Mouse (Mus musculus) neural tube, embryonic 11.5 days (tissue): ENCODE measurements around the gene Msmo1. TPM values are rescaled to one million over a fixed set of nuclear protein-coding genes. Genes with fewer than 3 reads are reported as not detected.

Source experiments
- ATAC-seq: fragments of 200-750 bp; cut with Nextera tagmentation; 2 replicates; pipeline ENCODE4 v1.8.0; 2017; ENCODE audit warnings: moderate number of reproducible peaks, mild to moderate bottlenecking, moderate TSS enrichment, moderate library complexity; ENCODE audit not compliant: insufficient read depth, low FRiP score, low TSS enrichment
- DNase-seq: peaks from one replicate; pipeline ENCODE4 v3.0.0-alpha.2; 2015; ENCODE audit warnings: low spot score
- H3K27ac ChIP-seq: fragments of 300-500 bp; sonication (generic); 2 replicates; pipeline ENCODE4 v1.5.1; 2014; ENCODE audit warnings: low read depth, mild to moderate bottlenecking, low read length
- H3K27me3 ChIP-seq: fragments of 300-500 bp; sonication (generic); 2 replicates; pipeline ENCODE4 v1.6.1; 2014; ENCODE audit warnings: mild to moderate bottlenecking, low read length, mixed read lengths; ENCODE audit not compliant: control insufficient read depth, insufficient read depth
- H3K36me3 ChIP-seq: fragments of 300-500 bp; sonication (generic); 2 replicates; pipeline ENCODE4 v1.6.1; 2014; ENCODE audit warnings: mild to moderate bottlenecking, low read length, moderate library complexity, mixed read lengths; ENCODE audit not compliant: control insufficient read depth, insufficient read depth
- H3K4me1 ChIP-seq: fragments of 300-500 bp; sonication (generic); 2 replicates; pipeline ENCODE4 v1.6.1; 2014; ENCODE audit warnings: low read length, mixed read lengths; ENCODE audit not compliant: control insufficient read depth, insufficient read depth
- H3K4me2 ChIP-seq: fragments of 300-500 bp; sonication (generic); 2 replicates; pipeline ENCODE4 v1.6.1; 2014; ENCODE audit warnings: low read depth, mild to moderate bottlenecking, moderate library complexity
- H3K4me3 ChIP-seq: fragments of 300-500 bp; sonication (generic); 2 replicates; pipeline ENCODE4 v1.5.1; 2014; ENCODE audit warnings: low read depth, low read length
- H3K9ac ChIP-seq: fragments of 300-500 bp; sonication (generic); 2 replicates; pipeline ENCODE4 v1.6.1; 2014; ENCODE audit warnings: mild to moderate bottlenecking, low read length
- H3K9me3 ChIP-seq: fragments of 300-500 bp; sonication (generic); 2 replicates; pipeline ENCODE4 v1.6.1; 2016; ENCODE audit warnings: low read length; ENCODE audit not compliant: control insufficient read depth
- WGBS: fragments of 180-500 bp; shearing (Covaris S2); extraction: QIAGEN DNeasy Blood & Tissue Kit; methylation state at CpG from one replicate; pipeline ENCODE4 v1.1.7; 2014; 5-methylcytosine and 5-hydroxymethylcytosine counted together
- polyA plus RNA-seq: library from polyadenylated mRNA; unstranded; fragments of >200 nt; fragmentation: Nextera tagmentation; extraction: Ambion mirVana; gene quantifications from 2 replicates; pipeline ENCODE4 v1.2.1, GENCODE M21; 2014

Msmo1 gene
- polyA plus RNA-seq, 1 experiment from 2014 or later, result 195 TPM

DNA sequence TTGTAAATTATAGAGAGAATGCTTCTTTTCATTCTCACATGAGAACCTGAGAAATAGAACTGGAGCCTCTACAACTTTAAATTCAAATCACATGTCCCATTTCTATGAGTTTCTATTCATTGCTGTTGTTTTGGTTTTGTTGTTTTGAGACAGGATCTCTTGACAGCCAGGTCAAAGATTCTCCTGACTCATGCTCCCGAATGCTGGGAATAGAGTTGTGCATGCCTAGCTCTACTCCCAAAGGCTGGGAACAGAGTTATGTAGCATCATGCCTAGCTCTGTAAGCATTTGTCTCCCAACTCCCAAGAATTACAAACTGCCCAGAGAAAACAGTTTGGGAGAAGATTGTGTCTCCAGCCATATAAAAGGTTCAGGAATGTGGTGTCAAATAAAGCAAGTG lies 29.2 kb upstream of the Msmo1 start:
- Histone ChIP-seq H3K27me3 (no peaks in the 10 kb centered on the region), H3K36me3 (0 out of 2 replicates have a peak, but pooled peaks cover 2% of the 10 kb centered on the region), H3K27ac (no peak overlapping the region), H3K9me3 (no peaks in the 10 kb centered on the region), H3K4me2 (no peak overlapping the region), H3K9ac (no peak overlapping the region), H3K4me3 (no peak overlapping the region), H3K4me1 (no peaks in the 10 kb centered on the region)
- no peak for ATAC-seq
- WGBS, result 85% methylated on average over 1 of the region's 1 CpGs
- no peak for DNase-seq

DNA sequence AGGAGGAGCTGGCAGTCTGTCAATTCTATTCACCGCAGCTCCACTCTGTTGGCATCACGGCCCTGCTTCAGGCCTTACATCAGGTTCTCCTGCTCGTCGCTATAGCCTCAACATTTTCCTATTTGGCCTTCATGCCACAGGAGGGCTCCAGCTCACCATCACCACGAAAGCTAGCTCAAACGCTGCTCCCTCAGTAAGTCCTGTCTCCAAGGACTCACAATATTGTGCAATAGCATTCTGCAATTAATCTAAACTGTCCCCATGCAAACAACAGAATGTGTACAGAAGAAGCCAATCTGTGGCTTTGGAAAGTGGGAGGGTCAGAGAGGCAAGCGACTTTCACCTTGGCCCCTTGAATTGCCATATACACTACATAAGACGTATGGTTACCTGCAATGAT lies 27.8 kb upstream of the Msmo1 start:
- DNase-seq (no peak), ATAC-seq (no peak)
- 0 out of 2 replicates have a peak, but pooled peaks cover 2% of the 10 kb centered on the region for H3K36me3 ChIP-seq
- no peaks in the 10 kb centered on the region for H3K9me3 ChIP-seq
- H3K4me3 ChIP-seq, result no peak overlapping the region
- H3K4me1 ChIP-seq, result no peaks in the 10 kb centered on the region
- no peak overlapping the region for H3K9ac ChIP-seq
- no peak overlapping the region for H3K27ac ChIP-seq
- H3K4me2 ChIP-seq, result no peak overlapping the region
- WGBS, result 85% methylated on average over 8 of the region's 8 CpGs
- H3K27me3 ChIP-seq, result no peaks in the 10 kb centered on the region

DNA sequence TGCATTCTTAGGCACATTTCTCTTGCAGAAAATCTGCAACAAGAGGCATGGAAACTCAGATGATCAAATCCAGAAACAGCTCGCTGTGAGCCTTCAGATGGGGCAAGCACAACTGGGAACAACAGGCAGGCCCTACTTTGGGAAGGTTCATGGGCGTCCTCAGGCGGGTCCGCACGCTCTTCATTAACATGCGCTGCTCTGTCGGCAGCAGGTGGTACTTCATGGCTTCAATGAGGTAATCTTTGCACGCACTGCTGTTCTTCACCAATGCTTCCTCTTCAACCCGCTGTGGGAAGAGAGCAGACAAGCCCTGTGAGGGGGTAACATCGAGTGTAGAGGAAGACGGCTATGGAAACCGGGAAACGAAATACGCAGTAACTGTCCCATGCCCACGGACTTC lies 24.4 kb upstream of the Msmo1 start:
- DNase-seq (no peak), ATAC-seq (no peak)
- no peak overlapping the region for H3K4me3 ChIP-seq
- H3K27ac ChIP-seq, result no peak overlapping the region
- H3K36me3 ChIP-seq, result 0 out of 2 replicates have a peak, but pooled peaks cover 2% of the 10 kb centered on the region
- no peak overlapping the region for H3K4me2 ChIP-seq
- H3K9me3 ChIP-seq, result no peaks in the 10 kb centered on the region
- H3K4me1 ChIP-seq, result no peaks in the 10 kb centered on the region
- no peaks in the 10 kb centered on the region for H3K27me3 ChIP-seq
- 92% methylated on average over 15 of the region's 15 CpGs for WGBS
- no peak overlapping the region for H3K9ac ChIP-seq

DNA sequence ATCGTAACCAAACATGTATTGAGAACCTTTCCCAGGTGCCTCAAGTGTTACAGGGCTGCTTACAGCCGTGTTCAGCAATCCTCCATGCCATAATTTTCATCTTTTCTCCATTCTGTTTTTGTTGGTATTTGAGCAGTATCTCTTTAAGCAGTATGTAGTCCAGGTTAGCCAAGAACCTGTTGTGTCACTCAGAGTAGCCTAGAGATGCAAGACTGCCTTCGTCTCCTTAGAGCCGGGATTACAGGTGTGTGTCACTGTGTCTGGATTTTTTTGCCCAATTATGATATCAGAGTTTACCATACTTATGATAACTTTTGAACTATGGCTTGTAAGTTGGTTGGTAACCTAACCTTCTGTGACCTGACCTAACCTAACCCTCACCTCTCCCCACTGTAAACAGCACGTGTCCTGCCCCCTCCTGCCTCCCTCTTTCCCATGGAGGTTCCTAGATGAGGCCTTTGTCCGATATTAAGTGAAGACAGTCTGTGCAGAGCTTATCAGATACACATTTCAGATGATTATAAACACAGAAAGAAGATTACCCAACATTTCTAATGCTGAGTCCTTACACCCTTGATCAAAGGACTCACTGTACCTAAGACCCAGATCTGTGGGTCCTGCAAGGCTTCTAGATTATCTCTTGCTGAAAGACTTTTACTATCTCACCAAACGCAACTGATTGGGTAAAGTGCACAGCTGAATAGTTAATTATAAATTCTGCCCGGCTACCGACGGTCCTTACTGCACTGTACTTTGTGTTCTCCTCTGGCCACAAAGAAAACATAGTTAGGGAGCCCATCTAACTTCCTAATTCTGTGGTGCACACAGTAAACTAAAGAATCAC lies 12.8 kb upstream of the Msmo1 start:
- no peak for ATAC-seq
- Histone ChIP-seq H3K36me3 (peaks cover 4% of the 10 kb centered on the region; the same call in 1 of the 2 replicates), H3K27me3 (no peaks in the 10 kb centered on the region), H3K4me2 (no peak overlapping the region), H3K4me1 (no peaks in the 10 kb centered on the region), H3K9me3 (no peaks in the 10 kb centered on the region), H3K27ac (no peak overlapping the region), H3K9ac (no peak overlapping the region), H3K4me3 (no peak overlapping the region)
- 87% methylated on average over 10 of the region's 10 CpGs for WGBS
- no peak for DNase-seq

DNA sequence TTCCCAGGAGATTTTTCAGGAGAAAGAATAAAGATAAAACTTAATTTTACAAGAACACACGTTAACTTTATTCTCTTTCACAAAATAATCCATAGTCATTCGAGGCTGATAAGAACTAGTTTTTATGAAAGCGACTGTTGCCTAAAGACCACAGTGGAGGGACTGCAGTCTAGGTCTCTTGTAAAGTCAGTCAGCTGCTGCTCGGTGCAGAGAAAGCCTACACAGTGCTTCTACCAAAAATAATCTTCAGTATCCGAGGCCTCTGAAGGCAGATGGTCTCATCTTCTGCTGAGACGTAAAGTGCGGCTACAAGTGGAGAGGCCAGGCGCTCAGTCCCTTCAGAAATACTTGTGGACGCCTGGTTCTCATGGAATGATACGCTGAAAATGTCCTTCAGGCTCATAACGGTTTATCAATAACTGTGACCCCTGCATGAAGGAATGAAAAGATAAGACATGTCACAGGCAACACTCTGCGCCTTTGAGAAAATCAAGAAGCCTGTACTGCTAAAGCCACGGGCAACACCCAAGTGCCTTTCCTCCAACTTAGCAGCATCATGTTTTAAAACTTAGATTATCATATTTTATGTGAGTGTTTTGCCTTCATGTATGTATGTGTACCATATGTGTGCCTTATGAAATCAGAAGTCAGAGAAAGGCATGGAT lies 7.1 kb upstream of the Msmo1 start:
- WGBS, result 93% methylated on average over 13 of the region's 13 CpGs
- H3K9ac ChIP-seq, result no peak overlapping the region
- DNase-seq (no peak), ATAC-seq (no peak)
- H3K27me3 ChIP-seq, result no peaks in the 10 kb centered on the region
- H3K4me3 ChIP-seq, result no peak overlapping the region
- H3K4me2 ChIP-seq, result no peak overlapping the region
- no peak overlapping the region for H3K27ac ChIP-seq
- no peaks in the 10 kb centered on the region for H3K36me3 ChIP-seq
- no peaks in the 10 kb centered on the region for H3K9me3 ChIP-seq
- H3K4me1 ChIP-seq, result no peaks in the 10 kb centered on the region

DNA sequence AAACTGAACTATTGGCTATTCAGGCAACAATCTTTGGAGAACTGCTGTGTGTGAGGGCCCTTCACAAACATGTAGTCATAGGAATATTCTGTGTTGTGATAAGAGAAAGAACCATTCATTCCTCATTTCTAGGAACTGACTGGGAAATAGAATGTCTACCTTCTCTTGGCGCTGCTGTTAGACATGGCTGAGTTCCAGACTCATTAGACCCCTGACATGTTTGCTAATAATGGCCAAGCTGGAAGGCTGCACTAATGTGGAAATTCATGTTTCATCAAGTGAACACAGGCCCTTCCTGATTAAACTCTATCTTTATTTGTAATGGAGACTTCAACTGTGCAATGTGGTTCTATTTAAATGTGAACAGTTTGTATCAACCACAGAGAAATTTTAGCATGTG lies 5.3 kb upstream of the Msmo1 start:
- ATAC-seq (no peak), DNase-seq (no peak)
- H3K27ac ChIP-seq, result no peak overlapping the region
- 89% methylated on average over 1 of the region's 1 CpGs for WGBS
- H3K9me3 ChIP-seq, result no peaks in the 10 kb centered on the region
- no peaks in the 10 kb centered on the region for H3K36me3 ChIP-seq
- H3K9ac ChIP-seq, result no peak overlapping the region
- H3K4me2 ChIP-seq, result no peak overlapping the region
- H3K4me1 ChIP-seq, result no peaks in the 10 kb centered on the region
- H3K27me3 ChIP-seq, result no peaks in the 10 kb centered on the region
- H3K4me3 ChIP-seq, result no peak overlapping the region

DNA sequence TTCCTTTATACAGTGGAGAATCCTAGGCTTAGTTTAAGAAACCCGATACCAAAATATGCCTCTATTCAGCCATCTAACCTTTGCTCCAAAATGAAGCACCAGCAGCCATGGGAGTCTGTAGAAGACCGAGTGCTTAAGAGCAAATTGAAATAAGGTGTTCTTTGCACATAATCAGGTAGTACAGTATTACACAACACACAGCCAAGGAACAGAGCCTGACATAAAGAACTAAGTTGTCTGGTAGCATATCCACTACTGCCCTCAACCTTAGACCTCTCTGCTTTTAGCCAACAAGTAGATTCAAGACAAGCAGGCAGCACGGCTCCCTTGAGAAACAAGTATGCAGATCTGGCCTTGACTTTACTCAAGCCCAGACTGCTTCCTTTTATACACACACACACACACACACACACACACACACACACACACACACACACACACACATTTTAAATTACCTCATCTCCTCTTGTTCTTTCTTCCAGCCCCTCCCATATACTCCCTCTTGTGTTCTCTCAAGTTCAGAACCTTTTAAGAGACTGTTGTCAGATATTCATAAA lies 3.3 kb upstream of the Msmo1 start:
- 87% methylated on average over 3 of the region's 3 CpGs for WGBS
- no peak overlapping the region for H3K27ac ChIP-seq
- DNase-seq (no peak), ATAC-seq (no peak)
- no peak overlapping the region for H3K9ac ChIP-seq
- peaks cover 7% of the 10 kb centered on the region; the same call in 1 of the 2 replicates for H3K4me1 ChIP-seq
- H3K4me3 ChIP-seq, result no peak overlapping the region
- H3K4me2 ChIP-seq, result no peak overlapping the region
- no peaks in the 10 kb centered on the region for H3K36me3 ChIP-seq
- no peaks in the 10 kb centered on the region for H3K9me3 ChIP-seq
- no peaks in the 10 kb centered on the region for H3K27me3 ChIP-seq

DNA sequence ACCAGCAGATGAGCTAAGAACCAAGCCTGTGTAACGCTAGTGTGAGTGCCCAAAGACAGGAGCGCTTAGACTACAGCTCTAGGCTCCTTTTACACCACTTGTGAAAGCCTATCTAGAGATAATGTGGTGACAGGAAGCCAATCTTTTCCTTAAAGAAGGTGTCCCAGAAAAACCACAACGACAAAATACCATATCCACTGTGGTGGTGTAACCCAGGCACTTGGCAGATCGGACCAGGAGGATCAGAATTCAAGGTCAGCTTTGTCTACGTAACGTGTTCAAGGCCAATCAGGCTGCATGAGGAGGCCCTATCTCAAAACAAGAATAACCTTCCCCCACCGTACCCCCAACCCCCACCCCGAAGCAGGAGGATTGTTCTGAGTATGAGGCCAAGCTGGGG lies 1.6 kb upstream of the Msmo1 start:
- Histone ChIP-seq H3K27ac (no peak overlapping the region), H3K9me3 (no peaks in the 10 kb centered on the region), H3K9ac (no peak overlapping the region), H3K4me3 (no peak overlapping the region), H3K4me1 (peaks cover 7% of the 10 kb centered on the region; the same call in 1 of the 2 replicates), H3K4me2 (no peak overlapping the region), H3K36me3 (no peaks in the 10 kb centered on the region; the same call in 1 of the 2 replicates), H3K27me3 (no peaks in the 10 kb centered on the region)
- no peak for DNase-seq
- no peak for ATAC-seq
- 91% methylated on average over 8 of the region's 8 CpGs for WGBS
